Mouse (Mus musculus) cerebellum, postnatal 36 days (tissue): ENCODE results near the gene Glt8d2.
A peak's percentile ranks its signal among the peaks of the same experiment; 100 is the strongest.

Experiments used
- DNase-seq, 2 experiments: peaks; one replicate each; pipeline ENCODE4 v3.0.0; 2021 to 2022; ENCODE audit warnings: mixed read lengths in 2 of 2

Gene Glt8d2

DNA sequence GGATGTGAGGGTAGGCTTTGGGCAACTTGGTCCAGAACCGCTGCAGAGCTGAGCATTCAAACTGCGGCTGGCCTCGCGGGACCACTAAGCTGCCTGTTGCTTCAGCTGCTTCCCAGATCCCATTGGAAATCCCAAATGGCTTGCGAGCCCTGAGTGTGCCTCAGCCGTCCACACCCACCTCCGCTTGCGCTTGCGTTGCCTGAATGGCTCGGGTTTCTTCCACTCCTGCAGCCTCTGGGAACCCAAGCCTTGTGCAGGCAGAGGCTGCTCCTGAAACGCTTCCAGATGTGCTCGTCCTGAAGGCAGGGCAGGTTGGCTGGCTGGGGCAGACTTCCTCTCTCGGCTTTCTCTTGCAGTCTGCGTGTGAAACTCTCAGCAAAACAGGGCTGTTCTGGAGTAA is at the start of gene Glt8d2:
Gene Glt8d2, minus strand, starts transcription at position 157 of the 400 bp plus-strand sequence.
- DNase-seq: no peak

DNA sequence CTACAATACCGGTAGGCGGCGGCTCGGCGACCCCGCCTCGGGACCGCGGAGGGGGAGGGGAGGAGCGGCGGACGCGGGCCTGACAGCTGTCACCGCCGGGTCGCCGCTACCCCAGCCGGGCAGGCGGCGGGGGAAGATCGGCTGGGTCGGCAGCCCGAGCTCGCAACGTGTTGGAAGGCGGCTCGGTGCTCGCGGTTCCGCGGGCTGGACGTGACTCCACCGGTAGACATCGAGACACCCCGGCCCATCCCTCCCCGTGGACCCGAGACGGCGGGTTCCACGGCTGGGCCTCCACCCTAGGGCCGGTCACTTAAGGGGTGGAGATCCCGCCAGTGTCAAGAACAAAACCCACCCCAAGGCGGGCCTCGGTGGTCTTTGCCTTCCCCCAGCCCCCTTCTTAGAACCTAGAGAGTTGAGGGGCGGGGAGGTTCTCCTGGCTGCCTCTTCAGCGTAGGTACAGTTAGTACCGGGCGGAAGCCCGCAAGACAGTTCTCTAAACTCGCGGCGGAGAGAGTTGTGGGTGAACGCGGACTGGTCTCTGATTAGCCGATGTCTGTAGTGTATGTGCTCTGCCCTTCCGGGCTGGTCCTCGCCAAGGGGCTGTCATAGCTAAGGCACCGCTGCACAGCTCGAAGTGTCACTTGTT is 9.0 kb upstream of the Glt8d2 start:
- no peak for DNase-seq

GRCm38 (mm10) chr10:82698712-82699261 is 8.3 kb upstream of the Glt8d2 start:
- DNase-seq: peak; percentile 88 to 94

DNA sequence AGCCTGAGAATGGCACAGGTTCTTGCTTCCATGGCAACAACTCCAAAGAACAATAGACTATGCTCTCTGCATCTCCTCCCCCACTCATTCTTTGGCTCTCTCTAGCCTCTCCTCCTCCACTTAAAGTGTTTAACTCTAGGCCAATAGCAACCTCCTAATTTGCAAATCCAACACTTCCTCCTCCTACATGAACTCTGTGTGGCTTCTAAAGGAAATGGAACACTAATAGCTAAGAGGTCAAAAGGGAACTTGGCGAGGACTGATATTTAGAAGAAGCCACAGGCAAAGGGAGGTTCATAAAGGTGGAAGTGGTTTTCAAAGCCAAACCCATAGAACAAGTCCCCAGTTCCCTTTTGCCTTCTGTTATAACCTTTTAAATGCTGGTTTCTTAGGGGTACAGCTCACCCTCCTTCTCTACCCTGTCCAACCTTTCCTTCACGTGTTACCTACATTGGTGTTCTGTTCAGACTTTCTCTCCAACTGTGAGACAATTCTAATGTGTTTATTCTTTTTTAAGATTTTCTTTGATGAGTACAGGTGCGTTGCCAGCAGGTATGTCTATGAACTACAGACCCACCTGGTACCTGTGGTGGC is 7.0 kb upstream of the Glt8d2 start:
- no peak for DNase-seq

GRCm38 (mm10) chr10:82696453-82697079 is 6.1 kb upstream of the Glt8d2 start:
- DNase-seq: peak; percentile 21 to 27

- no peak for DNase-seq
Observed at GRCm38 (mm10) chr10:82695956-82696355, 5.5 kb upstream of the Glt8d2 start, which contains the start of gene Hcfc2. Hcfc2 (plus strand) TSS chr10:82696160.

GRCm38 (mm10) chr10:82689681-82690211 is 704 bp downstream of the Glt8d2 start:
- no peak for DNase-seq

DNA sequence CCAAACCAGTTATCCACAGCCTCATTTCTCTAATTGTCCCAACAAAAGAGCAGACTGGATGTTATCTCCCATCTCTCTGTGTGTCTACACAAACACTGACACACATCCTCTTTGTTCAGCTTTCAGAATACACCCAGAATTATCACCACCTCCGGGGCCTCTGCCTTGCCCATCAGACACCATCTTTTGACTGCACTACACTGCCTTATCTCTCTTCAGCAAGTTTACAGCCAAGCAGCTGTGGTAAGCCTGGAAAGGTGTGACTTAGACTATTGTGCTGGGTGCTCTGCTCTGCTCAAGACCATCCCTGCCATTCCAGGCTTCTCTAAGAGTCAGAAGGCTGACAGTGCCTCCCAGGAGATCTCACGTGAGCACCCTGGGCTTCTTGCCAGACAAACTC is 5.0 kb downstream of the Glt8d2 start:
- no peak for DNase-seq

DNA sequence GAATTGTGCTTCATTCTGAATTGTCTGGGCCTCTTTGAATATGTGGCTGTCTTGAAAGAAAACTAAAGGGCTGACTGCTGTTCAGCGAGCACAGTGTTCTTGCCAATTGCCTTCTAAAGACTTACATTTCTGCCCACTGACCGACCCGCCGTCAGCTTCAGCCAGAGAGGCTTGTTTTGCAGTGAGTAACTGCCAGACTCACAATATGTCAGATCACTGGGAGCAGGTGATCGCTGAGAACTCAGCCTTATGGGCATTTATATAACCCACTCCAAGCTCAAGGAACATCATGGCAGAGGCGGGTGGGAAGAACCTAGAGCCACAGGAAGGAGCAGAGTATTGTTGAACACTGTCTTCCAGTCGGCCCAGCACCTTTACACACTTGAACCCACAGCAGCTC is 8.8 kb downstream of the Glt8d2 start:
- DNase-seq: peak in 1 of 2 experiments; percentile 27

DNA sequence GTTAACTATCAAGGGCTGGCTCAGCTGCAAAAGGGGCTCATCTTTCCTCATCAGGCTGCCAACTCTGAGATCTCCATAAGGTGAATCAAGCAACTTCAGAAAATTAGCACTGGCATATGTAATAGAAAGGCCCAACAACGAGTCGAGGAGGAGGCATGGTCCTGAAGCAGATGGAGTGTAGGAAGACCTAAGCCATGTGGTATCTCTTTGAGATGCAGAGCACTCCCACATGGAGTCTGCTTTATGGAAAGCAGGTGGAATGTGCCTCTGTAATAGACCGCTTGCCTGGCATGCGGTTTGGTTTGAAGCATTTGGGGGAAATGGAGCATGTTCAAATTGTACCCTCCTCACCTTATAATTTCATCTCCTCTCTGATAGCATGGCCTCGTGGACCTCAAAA is 9.7 kb downstream of the Glt8d2 start:
- DNase-seq: no peak

DNA sequence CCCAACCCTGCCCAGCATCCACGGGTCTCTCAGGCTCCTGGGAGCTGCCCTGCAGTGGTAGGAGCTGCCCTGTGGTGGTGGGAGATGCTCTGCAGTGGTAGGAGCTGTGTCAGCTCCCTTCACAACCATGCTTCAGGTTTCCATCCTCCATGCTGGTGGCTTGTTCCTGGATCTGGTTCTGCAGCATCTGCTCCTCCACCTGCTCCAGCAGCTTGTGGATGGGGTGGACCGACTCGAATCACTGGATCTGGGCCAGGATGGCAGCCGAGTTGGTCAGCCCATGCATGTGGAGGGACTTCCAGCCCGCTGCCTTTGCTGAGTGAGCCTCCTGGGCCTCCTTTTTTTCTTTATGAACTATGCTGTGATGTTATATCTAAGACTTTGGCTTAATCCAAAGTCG is 13.5 kb downstream of the Glt8d2 start:
- peak; percentile 92 to 96 for DNase-seq

GRCm38 (mm10) chr10:82670205-82670604 is 20.2 kb downstream of the Glt8d2 start:
- no peak for DNase-seq

- peak; percentile 91 to 94 for DNase-seq
Observed at GRCm38 (mm10) chr10:82666436-82667234, 23.8 kb downstream of the Glt8d2 start.

DNA sequence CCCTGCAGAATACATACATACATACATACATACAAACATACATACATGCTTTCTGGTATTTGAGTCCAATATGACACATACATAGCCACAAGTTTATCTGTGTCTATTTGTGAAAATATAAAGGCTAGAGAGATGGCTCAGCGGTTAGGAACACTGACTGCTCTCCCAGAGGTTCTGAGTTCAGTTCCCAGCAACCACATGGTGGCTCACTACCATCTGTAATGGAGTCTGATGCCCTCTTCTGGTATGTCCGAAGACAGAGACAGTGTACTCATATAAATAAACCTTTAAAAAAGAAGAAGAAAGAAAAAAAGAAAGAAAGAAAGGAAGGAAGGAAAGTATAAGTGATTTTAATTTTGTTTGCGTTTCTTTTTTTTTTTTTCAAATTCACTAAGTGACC is 24.5 kb downstream of the Glt8d2 start:
- no peak for DNase-seq

DNA sequence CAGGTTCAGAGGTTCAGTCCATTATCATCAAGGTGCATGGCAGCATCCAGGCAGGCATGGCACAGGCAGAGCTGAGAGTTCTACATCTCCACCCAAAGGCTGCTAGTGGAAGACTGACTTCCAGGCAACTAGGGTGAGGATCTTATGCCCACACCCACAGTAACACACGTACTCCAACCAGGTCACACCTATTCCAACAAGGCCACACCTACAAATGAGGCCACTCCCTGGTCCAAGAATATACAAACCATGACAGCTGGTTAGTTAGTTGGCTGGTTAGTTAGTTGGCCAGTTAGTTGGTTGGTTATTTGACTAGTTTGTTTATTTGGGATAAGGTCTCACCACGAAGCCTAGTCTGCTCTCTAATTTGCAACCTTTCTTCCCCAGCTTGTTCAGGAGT is 27.2 kb downstream of the Glt8d2 start:
- DNase-seq: no peak

DNA sequence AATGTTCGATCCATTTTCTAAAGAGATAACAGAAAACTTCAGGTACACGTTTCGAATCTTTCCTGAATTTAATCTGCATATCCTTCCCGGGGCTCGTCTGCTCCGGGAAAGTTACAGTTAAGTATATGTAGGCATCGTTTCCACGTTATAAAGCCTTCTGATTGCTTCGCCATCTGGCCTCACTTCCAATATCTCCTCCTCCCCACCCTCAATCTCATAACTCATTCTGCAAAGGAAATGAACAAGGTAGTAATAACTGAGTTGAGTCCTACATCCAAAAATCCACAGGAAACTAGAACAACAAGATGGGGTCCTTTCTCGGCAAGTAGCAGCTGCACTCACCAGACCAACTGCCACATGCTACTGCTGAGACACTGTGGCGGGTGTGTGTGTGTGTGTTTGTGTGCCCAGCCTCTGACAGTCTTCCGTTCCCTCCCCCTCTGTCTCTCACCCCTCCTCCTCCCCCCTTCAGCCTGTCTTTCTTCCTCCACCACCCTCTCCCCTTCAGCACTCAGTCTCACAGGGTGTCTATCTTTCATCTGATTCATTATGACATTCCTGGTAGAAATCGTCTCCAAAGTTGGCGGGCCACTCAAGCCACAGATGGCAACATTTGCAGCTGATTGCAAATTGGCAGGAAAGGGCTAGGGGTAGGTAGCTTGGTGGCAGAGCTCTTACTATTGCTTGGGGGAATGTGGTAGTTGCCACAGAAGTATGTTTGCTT is 28.0 kb downstream of the Glt8d2 start:
- peak; percentile 71 to 74 for DNase-seq

DNA sequence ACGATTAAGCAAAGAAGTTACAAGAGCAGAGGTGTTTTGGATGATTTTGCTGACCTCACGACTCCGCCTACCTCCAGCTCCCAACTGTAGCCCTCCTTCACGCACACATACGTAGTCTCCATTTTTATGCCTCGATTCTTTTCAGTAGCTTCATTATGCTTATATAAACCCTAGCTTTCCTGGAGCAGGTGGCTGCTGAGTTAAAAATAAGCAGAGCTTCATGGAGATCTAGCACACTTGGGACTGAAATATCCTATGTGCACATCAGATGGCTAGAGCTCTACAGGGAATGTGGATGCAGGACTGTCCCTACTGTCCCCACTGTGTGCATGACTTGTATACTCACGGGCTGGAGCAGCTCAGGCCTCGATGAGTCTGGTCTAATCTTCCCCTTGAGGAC is 28.6 kb downstream of the Glt8d2 start:
- peak; percentile 12 to 21 for DNase-seq

GRCm38 (mm10) chr10:82654581-82654980 is 35.9 kb downstream of the Glt8d2 start:
- no peak for DNase-seq

- no peak for DNase-seq
Observed at GRCm38 (mm10) chr10:82652625-82653024, 37.8 kb downstream of the Glt8d2 start.

GRCm38 (mm10) chr10:82651221-82651620 is 39.2 kb downstream of the Glt8d2 start:
- no peak for DNase-seq

GRCm38 (mm10) chr10:82647205-82647811 is 43.1 kb downstream of the Glt8d2 start:
- DNase-seq: no peak

DNA sequence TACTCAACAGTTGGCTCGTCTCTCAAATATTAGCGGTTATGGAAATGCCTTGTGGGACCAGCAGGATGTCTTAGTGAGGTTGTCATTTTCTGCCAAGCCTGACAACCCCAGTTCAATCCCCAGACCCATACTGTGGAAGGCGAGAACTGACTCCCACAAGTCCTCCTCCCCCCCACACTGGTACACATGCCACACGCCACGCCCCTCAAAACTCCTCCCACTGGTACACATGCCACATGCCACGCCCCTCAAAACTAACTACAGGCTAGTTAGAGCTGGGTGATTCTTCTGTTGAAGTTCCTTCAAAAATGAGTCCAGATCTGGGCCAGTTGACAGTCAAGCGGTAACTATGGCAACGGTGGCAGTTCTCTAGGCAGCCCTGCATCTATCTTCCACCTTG is 44.4 kb downstream of the Glt8d2 start:
- DNase-seq: no peak
